Mouse (Mus musculus): Measurements from ENCODE around the gene Traf3.

DNA sequence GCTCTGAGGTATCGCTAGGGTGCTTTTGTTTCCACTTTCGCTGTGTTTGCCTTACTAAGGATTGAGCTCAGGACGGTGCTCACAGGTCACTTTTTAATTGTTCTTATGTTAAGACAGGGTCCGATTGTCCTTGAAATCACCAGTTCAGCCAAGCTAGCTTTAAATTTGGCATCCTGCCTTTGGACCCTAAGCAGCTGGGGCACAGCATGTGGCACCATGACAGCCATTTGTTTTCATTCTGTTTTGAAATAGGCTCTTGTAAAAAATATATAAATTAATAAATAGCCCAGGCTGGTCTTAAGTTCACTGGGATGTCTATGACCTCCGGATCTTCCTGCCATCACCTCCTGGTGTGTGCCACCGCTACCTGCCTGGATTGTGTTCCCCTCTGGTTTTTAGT lies 78.9 kb downstream of the Traf3 start:
- TF ChIP-seq CTCF (IDR thresholded peaks at IDR 0.05; ENCODE audit: low read depth), result no peak
- no peak for TF ChIP-seq EP300 (IDR thresholded peaks at IDR 0.05; ENCODE audit: low read depth)

All from liver, embryonic 14.5 days (tissue).